Mouse (Mus musculus): ENCODE measurements around the gene 1700015G11Rik.

Gene 1700015G11Rik

GRCm38 (mm10) chr7:51967581-51967980 is 47.9 kb downstream of the 1700015G11Rik start:
- no peak for DNase-seq (ENCODE audit: low read depth)

- DNase-seq (ENCODE audit: low read depth), result no peak
Measured at GRCm38 (mm10) chr7:51964681-51965080, 50.8 kb downstream of the 1700015G11Rik start.

- DNase-seq (ENCODE audit: low read depth), result no peak
Measured at GRCm38 (mm10) chr7:51962219-51962952, 53.1 kb downstream of the 1700015G11Rik start.
